Mouse (Mus musculus) neural tube, embryonic 10.5 days (tissue): ENCODE data around the gene Rmdn3.

Source experiments
- DNase-seq: peaks from one replicate; pipeline ENCODE4 v3.0.0-alpha.2; 2017; ENCODE audit warnings: low spot score; ENCODE audit errors: extremely low spot score

Gene Rmdn3

GRCm38 (mm10) chr2:119106583-119106982 is 50.3 kb downstream of the Rmdn3 start:
- no peak for DNase-seq

- DNase-seq = no peak
Measured at GRCm38 (mm10) chr2:119101552-119101951, 55.3 kb downstream of the Rmdn3 start.
